Mouse (Mus musculus): ENCODE data around the gene Slit3. TPM values are rescaled to one million over a fixed set of nuclear protein-coding genes. Genes with fewer than 3 reads are reported as not detected.

Gene Slit3
- total RNA-seq, 2 experiments from 2014 or later, result not detected

DNA sequence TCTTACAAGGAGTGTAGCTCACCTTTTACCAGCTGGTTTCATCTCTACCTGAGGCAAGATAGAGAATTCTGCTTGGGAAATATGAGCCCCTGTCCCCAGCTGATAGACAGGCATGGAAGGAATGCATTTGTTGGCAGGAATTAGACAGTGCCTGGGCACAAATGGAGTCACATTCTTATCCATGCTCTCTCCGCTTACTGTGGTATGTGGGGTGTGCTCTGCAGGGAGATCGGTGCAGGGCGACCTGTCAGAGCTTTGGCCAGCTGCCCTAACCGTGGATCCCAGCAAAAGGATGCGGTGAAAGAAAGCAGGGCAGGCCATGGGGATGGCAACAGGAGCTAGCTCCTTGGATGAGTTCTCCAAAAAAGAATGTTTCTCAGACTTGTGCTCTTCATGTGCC lies 172.2 kb downstream of the Slit3 start:
- no peak for ATAC-seq (replicated peaks; ENCODE audit: low FRiP score, low TSS enrichment, poor library complexity, severe bottlenecking)

DNA sequence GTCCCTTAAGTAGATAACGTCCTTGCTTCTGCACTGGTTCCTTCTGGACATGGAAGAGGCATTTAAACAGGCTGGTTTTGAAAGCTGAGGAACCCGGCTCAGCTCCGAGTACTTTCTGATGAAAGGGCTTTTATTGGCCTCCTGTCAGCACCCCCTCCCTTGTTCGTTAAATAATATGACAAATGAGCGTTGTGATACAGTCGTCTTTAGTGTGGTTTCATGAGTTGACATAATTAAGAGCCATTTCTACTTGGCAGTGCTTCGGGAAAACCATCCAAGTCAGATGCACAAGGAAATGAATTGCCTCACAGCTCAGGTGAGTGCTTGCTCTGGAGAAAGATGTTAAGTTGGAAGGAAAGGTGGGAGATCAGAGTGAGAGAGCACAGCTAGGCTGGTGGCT lies 173.6 kb downstream of the Slit3 start:
- ATAC-seq (replicated peaks; ENCODE audit: low FRiP score, low TSS enrichment, poor library complexity, severe bottlenecking), result no peak

DNA sequence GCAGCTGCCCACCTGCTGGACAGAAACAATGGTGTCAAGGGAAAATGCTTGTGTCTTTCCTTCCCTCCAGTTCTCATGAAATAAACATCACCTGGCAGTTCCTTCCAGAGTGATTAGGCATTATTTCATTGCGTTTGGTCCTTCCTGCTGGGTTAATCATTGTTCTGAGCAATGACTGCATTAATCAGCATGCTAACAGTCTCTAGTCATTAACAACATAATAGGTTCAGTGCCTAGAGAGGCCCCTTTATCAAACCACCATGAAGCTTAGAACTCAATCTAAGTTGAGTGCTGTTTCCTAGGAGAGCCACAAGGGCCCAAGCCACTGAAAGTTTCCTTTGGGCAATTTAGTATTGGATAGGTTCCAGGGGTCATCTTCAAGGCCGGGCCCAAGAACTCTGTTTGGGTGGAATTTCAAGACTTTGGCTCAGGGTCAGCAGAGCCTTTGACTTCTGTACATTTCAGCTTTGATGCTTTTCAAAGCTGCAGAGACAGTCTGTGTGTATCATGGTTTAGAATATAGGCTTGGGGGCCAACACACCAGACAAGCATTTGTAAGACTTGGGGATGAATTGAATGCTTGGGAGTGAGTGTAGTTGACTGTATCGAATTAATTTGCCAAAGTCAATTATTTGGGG lies 174.3 kb downstream of the Slit3 start:
- no peak for ATAC-seq (replicated peaks; ENCODE audit: low FRiP score, low TSS enrichment, poor library complexity, severe bottlenecking)

DNA sequence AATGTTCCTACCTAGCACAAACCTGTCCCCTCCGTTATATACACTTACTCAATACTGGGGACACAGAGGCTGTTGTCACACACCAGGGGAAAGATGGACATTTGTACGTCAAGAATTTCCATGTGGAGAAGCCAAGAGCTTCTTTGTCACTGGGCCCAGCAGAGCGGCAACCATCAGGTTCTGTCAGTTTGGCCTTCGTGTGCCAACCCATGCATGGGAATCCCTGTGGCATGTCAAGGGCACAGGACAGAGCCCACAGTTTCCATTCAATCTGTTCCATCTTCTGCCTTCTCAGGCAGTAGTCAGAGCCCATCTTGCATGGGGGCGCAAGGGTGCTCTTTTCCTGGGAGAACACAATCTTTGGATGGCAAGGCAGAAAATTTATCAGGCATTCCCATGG lies 175.8 kb downstream of the Slit3 start:
- ATAC-seq (replicated peaks; ENCODE audit: low FRiP score, low TSS enrichment, poor library complexity, severe bottlenecking), result no peak

DNA sequence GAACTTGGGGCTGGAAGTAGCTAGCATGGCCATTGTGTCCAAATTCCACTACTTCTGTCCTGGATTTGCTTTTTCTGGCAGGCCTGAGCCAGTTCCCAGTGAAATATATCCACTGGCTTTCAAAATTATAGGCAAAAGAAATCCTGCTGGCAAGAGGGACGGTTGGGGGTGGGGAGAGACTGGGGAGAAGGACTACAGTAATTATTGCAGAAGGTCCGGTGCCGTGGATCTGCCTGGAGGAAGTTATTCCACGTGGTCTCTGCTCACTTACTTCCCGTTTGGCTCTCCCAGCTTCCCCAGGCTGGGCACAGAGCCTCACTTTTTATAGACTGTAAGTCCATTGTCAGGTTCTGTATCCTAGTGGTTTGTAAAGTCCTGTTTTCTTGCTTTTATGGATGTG lies 176.3 kb downstream of the Slit3 start:
- no peak for ATAC-seq (replicated peaks; ENCODE audit: low FRiP score, low TSS enrichment, poor library complexity, severe bottlenecking)

DNA sequence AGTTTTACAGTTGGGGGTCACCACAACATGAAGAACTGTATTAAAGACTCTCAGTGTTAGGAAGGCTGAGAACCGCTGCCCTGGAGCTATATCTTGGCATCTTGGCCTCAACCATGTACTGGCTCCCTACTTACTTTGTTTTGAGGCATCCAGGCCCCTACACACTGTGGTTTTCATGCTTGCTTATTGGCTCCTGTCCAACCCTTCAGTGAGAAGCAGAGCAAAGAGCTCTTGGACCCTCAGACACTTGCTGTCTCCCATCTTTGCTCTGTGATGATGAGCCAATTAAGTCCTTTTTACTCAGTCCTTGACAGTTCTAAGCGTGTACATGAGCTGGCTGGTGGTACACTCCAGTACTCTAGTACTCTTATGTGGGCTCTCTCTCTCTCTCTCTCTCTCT lies 177.5 kb downstream of the Slit3 start:
- no peak for ATAC-seq (replicated peaks; ENCODE audit: low FRiP score, low TSS enrichment, poor library complexity, severe bottlenecking)

DNA sequence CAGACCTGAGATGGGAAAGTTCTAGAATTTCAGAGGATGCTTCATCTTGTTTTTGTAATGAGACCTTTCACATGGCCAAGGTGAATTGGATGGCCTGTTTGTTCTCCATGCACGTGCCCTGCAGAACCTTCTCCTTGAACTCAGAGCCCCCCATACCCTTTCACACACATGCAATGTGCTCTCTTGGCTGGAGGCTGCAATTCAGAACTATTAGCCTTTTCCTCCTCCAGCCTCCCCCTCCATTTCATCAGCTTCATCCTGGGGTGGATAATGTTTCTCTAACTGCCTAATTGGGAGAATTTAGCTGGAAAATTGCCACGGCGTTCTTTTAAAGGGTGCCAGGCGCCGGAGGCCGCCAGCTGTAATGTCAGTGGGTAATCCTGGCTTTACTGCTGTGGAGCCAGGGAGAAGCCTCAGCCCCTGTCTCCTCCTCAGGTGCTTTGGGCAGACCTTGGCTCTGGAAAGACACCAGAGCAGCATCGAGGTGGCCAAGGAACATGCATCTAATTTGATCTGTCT lies 178.9 kb downstream of the Slit3 start:
- ATAC-seq (replicated peaks; ENCODE audit: low FRiP score, low TSS enrichment, poor library complexity, severe bottlenecking), result no peak

DNA sequence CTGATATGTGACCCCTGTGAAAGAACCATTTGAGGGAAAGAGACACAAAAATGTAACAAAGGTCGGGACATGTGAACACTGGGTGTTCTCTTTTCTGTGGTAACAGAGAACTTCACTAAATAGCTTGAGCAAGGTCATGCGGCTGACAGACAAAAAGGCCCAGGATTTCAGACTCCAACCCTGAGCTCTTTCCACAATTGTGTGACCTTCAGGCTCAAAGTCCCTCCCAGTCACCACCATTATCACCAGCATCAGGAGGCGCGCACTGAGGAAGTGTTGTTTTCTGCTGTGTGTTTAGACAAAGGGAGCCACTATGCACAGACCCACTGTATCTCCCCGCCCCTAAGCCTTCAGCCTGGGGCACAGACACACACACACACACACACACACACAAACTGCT lies 181.2 kb downstream of the Slit3 start:
- no peak for ATAC-seq (replicated peaks; ENCODE audit: low FRiP score, low TSS enrichment, poor library complexity, severe bottlenecking)

DNA sequence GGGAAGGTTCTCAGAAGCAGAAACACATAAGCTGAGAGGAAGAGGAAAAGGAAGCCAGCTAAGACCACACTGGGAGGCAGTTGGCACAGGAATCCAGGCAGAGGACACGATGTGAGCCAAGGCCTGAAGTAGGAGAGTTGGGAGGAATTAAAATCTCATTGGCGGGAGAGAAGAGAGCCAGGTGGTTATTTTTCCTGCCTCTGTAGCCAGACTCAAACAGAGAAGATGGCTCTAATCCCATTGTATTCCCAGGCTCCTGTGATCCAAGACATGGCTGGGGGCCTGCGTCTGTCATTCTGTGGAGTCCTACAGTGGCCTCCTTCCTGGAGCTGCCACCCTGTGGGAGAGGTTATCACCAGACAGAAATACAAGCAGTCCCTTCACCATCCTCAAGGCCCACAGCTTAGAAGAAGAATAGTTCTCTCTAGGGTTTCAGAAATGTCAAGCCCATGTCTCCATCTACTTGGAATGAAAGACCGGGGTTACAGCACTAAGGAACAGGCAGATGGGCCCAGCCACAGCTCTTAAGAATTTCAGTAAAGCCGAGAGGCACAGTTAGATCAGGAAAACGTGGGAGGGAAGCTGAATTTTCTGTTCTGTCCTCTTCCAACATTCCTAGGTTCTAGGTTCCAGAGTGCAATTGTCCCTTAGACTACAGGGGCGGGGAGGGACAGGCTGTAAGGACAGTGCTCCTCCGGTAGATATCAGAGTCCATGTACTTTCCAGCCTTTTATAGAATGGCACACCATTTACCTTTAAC lies 183.4 kb downstream of the Slit3 start:
- no peak for ATAC-seq (replicated peaks; ENCODE audit: low FRiP score, low TSS enrichment, poor library complexity, severe bottlenecking)

DNA sequence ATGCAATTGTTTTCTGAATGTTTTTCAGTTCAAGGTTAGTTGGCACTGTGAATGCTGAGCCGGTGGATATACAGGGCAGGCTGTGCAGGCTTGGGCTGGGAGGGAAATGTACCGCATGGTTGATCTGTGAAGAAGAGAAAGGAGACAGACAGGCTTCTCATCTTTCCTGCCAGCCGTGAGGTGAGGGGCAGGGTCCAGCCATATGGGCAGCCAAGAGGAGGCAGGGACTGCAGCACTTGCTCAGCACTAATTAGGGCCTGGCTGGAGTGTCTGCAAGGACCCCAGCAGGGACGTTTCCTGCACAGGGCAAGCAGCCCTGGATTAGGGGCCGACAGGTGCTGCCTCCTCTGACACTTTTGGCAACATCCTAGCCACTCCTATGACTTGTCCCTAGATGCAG lies 184.1 kb downstream of the Slit3 start:
- no peak for ATAC-seq (replicated peaks; ENCODE audit: low FRiP score, low TSS enrichment, poor library complexity, severe bottlenecking)

DNA sequence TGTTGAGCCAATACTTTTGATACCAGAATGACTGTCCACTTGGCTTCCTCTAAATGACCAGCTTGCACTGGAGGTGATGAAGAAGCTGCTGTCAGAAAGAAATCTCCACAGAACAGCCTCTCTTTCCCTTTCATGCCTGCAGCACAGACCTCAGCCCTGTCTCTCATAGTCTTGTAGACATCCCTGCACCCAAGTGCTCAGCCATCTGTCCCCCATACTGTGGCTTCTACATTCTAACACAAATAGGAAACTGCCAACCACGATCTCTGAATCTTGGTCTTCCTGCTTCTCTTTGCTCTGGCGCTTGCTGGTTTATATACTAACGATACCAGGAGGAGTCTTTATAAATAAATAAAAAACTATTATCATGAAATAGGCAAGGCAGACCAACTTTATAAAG lies 184.9 kb downstream of the Slit3 start:
- ATAC-seq (replicated peaks; ENCODE audit: low FRiP score, low TSS enrichment, poor library complexity, severe bottlenecking), result no peak

DNA sequence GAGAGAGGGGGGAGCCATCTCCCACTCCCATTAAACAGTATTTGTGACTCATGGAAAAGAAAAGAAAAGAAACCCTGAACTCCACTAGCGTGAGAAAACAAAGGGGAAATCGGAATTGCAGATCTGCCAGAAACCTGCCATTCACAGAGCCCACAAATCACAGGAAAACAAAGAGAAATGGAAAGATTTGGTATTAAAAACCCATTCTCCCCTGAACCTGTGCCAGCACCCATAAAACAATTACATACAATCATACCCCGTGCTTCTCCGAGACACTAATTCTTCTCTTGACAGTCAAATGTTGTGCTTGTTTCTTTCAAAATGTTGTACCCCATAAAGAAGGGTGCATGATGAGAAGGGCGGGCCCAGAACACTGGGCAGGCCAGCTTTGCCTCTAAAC lies 185.9 kb downstream of the Slit3 start:
- no peak for ATAC-seq (replicated peaks; ENCODE audit: low FRiP score, low TSS enrichment, poor library complexity, severe bottlenecking)

DNA sequence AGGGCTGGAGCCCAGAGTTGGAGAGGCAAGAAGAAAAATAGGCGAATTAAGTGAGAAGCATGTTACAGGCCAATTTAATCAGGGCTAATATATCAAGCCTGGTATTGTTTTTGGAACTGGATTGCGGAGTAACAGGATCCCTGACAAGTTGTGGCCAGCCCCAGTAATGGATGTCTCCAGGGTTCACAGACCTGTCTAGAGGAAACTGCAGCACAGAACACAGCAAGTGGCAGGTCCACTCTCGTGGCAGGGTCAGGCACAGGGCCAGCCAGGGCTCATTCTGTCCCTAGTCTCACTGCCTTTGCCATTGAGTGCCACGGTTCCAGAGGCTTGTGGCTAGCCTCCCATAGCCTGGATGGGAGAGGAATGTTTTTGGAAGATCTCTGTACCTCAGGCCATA lies 187.0 kb downstream of the Slit3 start:
- no peak for ATAC-seq (replicated peaks; ENCODE audit: low FRiP score, low TSS enrichment, poor library complexity, severe bottlenecking)

DNA sequence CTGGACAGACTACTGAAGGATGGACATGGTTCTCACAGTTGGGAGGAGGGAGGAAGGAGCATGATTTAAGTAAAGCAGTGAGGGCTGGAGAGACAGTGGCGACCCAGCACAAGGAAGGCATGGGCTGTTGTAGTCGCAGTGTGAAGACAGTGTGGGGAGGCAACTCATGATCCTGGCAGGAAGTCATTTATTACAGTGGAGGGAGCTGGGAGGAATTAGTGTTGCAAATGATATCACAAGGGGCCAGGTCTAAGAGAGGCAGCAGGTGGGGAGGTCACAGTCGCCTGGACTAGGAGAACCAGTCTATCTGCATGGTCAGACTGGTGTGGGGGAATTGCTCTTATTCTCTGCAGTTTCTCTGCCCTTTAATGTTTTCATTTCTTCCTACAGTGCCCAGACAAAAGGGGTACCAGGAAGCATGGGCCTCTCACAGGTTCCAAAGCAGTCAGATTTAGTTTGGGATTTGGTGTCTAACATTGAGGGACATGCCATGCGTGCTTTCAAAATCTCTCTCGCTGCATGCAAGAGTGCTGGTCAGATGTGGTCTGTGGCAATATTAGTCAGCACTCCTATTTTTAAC lies 194.5 kb downstream of the Slit3 start:
- ATAC-seq (replicated peaks; ENCODE audit: low FRiP score, low TSS enrichment, poor library complexity, severe bottlenecking), result no peak

DNA sequence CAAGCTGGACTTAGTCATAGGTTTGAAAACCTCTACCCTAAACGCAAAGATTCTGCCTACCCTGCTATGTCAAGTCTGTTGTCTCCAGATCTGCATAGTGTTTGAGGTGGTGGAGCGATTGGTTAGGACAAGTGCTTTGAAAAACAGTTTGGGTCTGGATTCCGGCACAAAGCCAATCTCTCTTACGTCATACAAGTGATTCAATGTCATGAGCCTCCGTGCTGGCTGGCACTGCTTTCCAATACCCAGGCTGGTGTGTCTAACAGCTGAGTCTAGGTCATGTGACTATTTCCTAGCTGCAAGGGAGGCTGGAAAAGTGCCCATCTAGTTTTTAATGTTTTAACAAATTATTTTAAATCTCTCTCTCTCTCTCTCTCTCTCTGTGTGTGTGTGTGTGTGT lies 196.2 kb downstream of the Slit3 start:
- ATAC-seq (replicated peaks; ENCODE audit: low FRiP score, low TSS enrichment, poor library complexity, severe bottlenecking), result no peak

DNA sequence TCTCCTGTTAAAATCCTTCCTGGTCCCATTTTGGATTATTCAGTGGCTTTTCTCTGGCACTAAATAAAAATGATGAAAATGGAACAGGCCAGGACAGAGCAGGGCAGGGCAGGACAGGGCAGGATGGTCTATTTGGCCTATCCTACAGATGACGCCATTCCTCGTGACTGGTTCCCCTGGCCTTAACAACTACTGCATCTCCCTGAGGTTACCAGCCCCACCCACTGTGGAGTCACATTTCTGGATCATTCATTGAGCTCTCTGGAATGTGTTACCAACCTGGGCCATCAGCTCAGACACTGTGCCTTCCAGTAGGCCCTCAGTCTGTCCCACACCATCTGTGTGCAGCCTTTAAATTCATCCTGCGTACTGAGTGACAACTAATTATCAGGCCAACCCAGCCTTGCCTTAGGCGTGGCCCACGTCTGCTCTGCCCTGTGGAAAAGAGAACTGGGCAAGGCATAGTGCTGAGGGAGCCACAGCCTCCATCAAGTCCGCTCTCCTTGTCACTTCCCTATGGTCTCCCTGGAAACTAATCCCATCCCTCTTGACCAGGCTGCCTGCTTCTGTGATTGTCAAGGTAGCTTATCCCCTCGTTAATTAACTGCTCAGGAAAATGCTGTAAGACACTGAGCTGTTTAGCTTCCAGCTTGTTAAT lies 196.9 kb downstream of the Slit3 start:
- ATAC-seq (replicated peaks; ENCODE audit: low FRiP score, low TSS enrichment, poor library complexity, severe bottlenecking), result no peak

DNA sequence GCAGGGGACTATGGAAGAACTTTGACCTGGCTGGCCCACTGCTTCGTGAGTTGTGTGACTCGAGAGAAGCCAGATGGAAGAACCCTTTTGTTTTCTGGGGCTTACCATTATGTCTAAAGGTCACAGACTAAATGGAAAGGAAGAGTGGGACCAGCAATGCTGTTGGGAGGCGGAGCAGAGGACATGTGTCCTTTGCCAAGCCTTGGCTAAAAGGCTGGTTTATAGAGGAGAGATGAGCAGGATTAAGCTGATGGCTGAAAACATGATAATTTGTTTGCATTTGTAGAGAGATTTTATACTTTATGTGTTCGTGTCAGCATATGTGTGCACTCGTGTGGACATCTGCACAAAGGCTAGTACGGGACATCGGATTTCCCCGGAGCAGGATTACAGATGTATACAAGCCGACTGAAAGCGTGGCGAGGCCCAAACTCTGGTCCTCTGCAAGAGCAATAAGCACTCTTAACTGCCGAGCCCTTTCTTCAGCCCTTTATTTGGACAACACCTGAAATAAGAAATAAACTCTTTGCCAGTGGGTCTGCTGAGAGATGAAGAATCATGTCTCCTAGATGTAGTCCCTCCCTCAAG lies 197.5 kb downstream of the Slit3 start:
- ATAC-seq (replicated peaks; ENCODE audit: low FRiP score, low TSS enrichment, poor library complexity, severe bottlenecking), result no peak

DNA sequence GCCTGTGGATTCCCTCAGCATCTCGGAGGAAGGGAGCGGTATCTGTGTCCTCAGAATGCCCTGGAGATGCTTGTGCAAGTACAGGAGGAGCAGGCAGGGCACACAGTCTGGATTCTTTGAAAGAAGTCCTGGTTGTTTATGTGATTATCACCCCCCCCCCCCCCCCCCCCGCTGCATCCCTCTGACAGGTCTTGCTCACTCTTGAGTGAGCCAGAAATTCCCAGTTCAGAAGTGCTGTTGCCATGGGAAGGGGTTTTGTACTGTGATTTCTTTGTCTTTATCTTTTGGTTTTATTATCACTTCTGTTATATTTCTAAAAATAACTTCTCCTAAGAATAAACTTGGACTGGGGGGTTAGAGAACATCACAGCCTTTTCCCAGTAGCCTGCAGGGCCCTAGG lies 199.5 kb downstream of the Slit3 start:
- no peak for ATAC-seq (replicated peaks; ENCODE audit: low FRiP score, low TSS enrichment, poor library complexity, severe bottlenecking)

DNA sequence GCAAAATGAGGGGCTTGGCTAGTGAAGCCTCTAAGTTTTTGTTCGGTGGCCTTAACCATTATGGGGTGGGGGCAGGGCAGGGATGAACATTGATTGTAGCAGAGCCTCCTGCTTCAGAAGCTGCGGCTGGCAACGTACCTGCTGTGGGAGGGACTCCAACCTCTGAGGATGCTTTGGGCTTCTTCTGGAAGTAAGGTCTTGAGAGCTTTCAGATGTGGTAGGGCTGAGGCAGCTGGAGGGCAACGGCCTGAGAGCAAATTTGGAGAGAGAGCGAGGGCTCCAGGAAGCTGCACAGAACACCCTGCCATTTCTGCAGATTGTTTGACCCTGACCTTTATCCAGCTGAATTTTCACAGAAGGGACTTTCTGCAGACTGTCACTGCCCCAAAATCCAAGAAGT lies 203.4 kb downstream of the Slit3 start:
- no peak for ATAC-seq (replicated peaks; ENCODE audit: low FRiP score, low TSS enrichment, poor library complexity, severe bottlenecking)

Measured in megakaryocyte-erythroid progenitor cell, adult 5-6 weeks (primary cell).